Comparison of ENCODE assay signal across 8 mouse cellular contexts in genomic region chr14:30974204-30974603, GRCm38 (mm10). TPM values are rescaled to one million over a fixed set of nuclear protein-coding genes. Genes with fewer than 3 reads are reported as not detected.
A peak's percentile ranks its signal among the peaks of the same experiment; 100 is the strongest.
DNase-seq lines count a peak whose midpoint lies in the region; ATAC-seq and TF ChIP-seq lines count a peak whose summit lies in the region.

No protein-coding gene starts in this region.

- no peak overlapping the region for H3K4me2 ChIP-seq in heart, embryonic 12.5 days
- H3K4me2 ChIP-seq in heart, embryonic 16.5 days (ENCODE audit: low read depth, low read length), result no peak overlapping the region
- H3K4me2 ChIP-seq in myocyte (ENCODE audit: low read depth), result peak overlapping the region; percentile 55

- H3K27me3 ChIP-seq in heart, embryonic 12.5 days (replicated peaks), result no peaks in the 10 kb centered on the region
- H3K27me3 ChIP-seq in heart, embryonic 16.5 days (ENCODE audit: control insufficient read depth, insufficient read depth, low read length), result no peaks in the 10 kb centered on the region
- no peaks in the 10 kb centered on the region for H3K27me3 ChIP-seq in myocyte (ENCODE audit: control insufficient read depth, insufficient read depth, insufficient read length)

- H3K9ac ChIP-seq in heart, embryonic 12.5 days, result no peak overlapping the region
- no peak overlapping the region for H3K9ac ChIP-seq in heart, embryonic 16.5 days (ENCODE audit: low read length)

- no peaks in the 10 kb centered on the region for H3K79me2 ChIP-seq in myocyte (ENCODE audit: control insufficient read depth, insufficient read depth)

- H3K36me3 ChIP-seq in heart, embryonic 12.5 days, result peaks cover 15% of the 10 kb centered on the region
- H3K36me3 ChIP-seq in heart, embryonic 16.5 days (ENCODE audit: control insufficient read depth, insufficient read depth), result peaks cover 4% of the 10 kb centered on the region; the same call in 1 of the 2 replicates
- no peaks in the 10 kb centered on the region for H3K36me3 ChIP-seq in myocyte (ENCODE audit: control insufficient read depth, insufficient read depth)

- H3K9me3 ChIP-seq in heart, embryonic 12.5 days (replicated peaks), result no peaks in the 10 kb centered on the region
- H3K9me3 ChIP-seq in heart, embryonic 16.5 days (replicated peaks; ENCODE audit: control insufficient read depth, low read length), result no peaks in the 10 kb centered on the region

- H3K4me1 ChIP-seq in heart, embryonic 12.5 days (replicated peaks), result no peaks in the 10 kb centered on the region
- H3K4me1 ChIP-seq in heart, embryonic 16.5 days (ENCODE audit: control insufficient read depth, insufficient read depth, low read length), result no peaks in the 10 kb centered on the region

- no peak overlapping the region for H3K4me3 ChIP-seq in heart, embryonic 12.5 days
- H3K4me3 ChIP-seq in heart, embryonic 16.5 days (ENCODE audit: low read length), result no peak overlapping the region
- no peak overlapping the region for H3K4me3 ChIP-seq in myocyte

- 69% methylated on average over 6 of the region's 6 CpGs for WGBS in heart, embryonic 12.5 days
- 48% methylated on average over 6 of the region's 6 CpGs for WGBS in heart, embryonic 16.5 days

- peak; percentile 7 to 28 for DNase-seq in heart, adult 9 months (ENCODE audit: low spot score in 2 of 2)
- DNase-seq in adrenal gland, postnatal 25 days, result peak; percentile 16
- DNase-seq in layer of hippocampus, adult 9-11 months, result peak; percentile 84
- DNase-seq in T-cell, adult 2 months (ENCODE audit: low spot score), result no peak
- no peak for DNase-seq in cerebellum, adult 11 months

- ATAC-seq in heart, embryonic 12.5 days (ENCODE audit: insufficient number of reproducible peaks, low FRiP score), result no peak
- peak; percentile 49; the same call in 1 of the 2 replicates for ATAC-seq in heart, embryonic 16.5 days (replicated peaks; ENCODE audit: extremely low read depth, insufficient read depth, low FRiP score)

- no peak for TF ChIP-seq POLR2A in myocyte (IDR thresholded peaks at IDR 0.05; ENCODE audit: insufficient read length, low read depth)

- no peak overlapping the region for H3ac ChIP-seq in myocyte (ENCODE audit: control insufficient read depth, insufficient read length)

- H3K27ac ChIP-seq in heart, embryonic 12.5 days (ENCODE audit: poor library complexity, severe bottlenecking), result no peak overlapping the region
- no peak overlapping the region for H3K27ac ChIP-seq in heart, embryonic 16.5 days (ENCODE audit: low read length)

TF ChIP-seq in myocyte, 11 proteins besides CTCF, POLR2A, EP300 and RAD21:
- no peak for TF ChIP-seq SRF (IDR thresholded peaks at IDR 0.05; ENCODE audit: control insufficient read depth, insufficient read length, low read depth)
- TF ChIP-seq MAX (IDR thresholded peaks at IDR 0.05; ENCODE audit: low read depth), result no peak
- TF ChIP-seq MYOG (IDR thresholded peaks at IDR 0.05; ENCODE audit: control insufficient read depth in 1 of 3, insufficient read depth in 1 of 3, insufficient read length in 2 of 3, low read depth in 2 of 3), result no peak
- TF ChIP-seq TCF3 (IDR thresholded peaks at IDR 0.05; ENCODE audit: insufficient read length, low read depth), result no peak
- no peak for TF ChIP-seq TCF12 (IDR thresholded peaks at IDR 0.05; ENCODE audit: insufficient read depth, poor library complexity, severe bottlenecking)
- no peak for TF ChIP-seq E2F4 (IDR thresholded peaks at IDR 0.05; ENCODE audit: insufficient read depth)
- no peak for TF ChIP-seq MYOD1 (IDR thresholded peaks at IDR 0.05; ENCODE audit: control insufficient read depth in 1 of 3, insufficient read length in 2 of 3, low read depth in 2 of 3)
TF ChIP-seq in myocyte: peak in this region for 0.

RNA-seq across cellular contexts. Expression of gene Nek4, which starts 23.0 kb away (rescaled TPM):
- 5.1 and 7.4 TPM in 2 replicates for polyA plus RNA-seq in heart, embryonic 12.5 days (2016; fragmentation: Nextera tagmentation; extraction: Ambion mirVana)
- 14.3 and 14.8 TPM in 2 replicates for total RNA-seq in adrenal gland, postnatal 25 days (2021)
- 5.6 and 7.2 TPM in 2 replicates for polyA plus RNA-seq in heart, embryonic 16.5 days (2015; fragmentation: Nextera tagmentation; extraction: Ambion mirVana)
- polyA plus RNA-seq in myocyte (2012; fragmentation: generic; extraction: Trizol), result 2.8 TPM

RNA-seq across cellular contexts. Expression of gene Glt8d1, which starts 27.0 kb away (rescaled TPM):
- 55.8 and 57.1 TPM in 2 replicates for polyA plus RNA-seq in heart, embryonic 12.5 days (2016; fragmentation: Nextera tagmentation; extraction: Ambion mirVana)
- total RNA-seq in adrenal gland, postnatal 25 days (2021), result 42.0 and 56.9 TPM in 2 replicates
- 43.7 and 45.2 TPM in 2 replicates for polyA plus RNA-seq in heart, embryonic 16.5 days (2015; fragmentation: Nextera tagmentation; extraction: Ambion mirVana)
- polyA plus RNA-seq in myocyte (2012; fragmentation: generic; extraction: Trizol), result 23.1 TPM

RNA-seq across cellular contexts. Expression of gene Spcs1, which starts 27.3 kb away (rescaled TPM):
- 368 and 374 TPM in 2 replicates for polyA plus RNA-seq in heart, embryonic 12.5 days (2016; fragmentation: Nextera tagmentation; extraction: Ambion mirVana)
- 250 and 265 TPM in 2 replicates for total RNA-seq in adrenal gland, postnatal 25 days (2021)
- 337 and 339 TPM in 2 replicates for polyA plus RNA-seq in heart, embryonic 16.5 days (2015; fragmentation: Nextera tagmentation; extraction: Ambion mirVana)
- 332 TPM for polyA plus RNA-seq in myocyte (2012; fragmentation: generic; extraction: Trizol)

RNA-seq across cellular contexts. Expression of gene Itih1, which starts 31.1 kb away (rescaled TPM):
- 0.10 TPM in 1 of 2 replicates, not detected in the other for polyA plus RNA-seq in heart, embryonic 12.5 days (2016; fragmentation: Nextera tagmentation; extraction: Ambion mirVana)
- 7.6 TPM in 1 of 2 replicates, not detected in the other for total RNA-seq in adrenal gland, postnatal 25 days (2021)
- 0.05 and 0.10 TPM in 2 replicates for polyA plus RNA-seq in heart, embryonic 16.5 days (2015; fragmentation: Nextera tagmentation; extraction: Ambion mirVana)
- 0.02 TPM for polyA plus RNA-seq in myocyte (2012; fragmentation: generic; extraction: Trizol)

RNA-seq across cellular contexts. Expression of gene Pbrm1, which starts 44.7 kb away (rescaled TPM):
- 124 and 134 TPM in 2 replicates for polyA plus RNA-seq in heart, embryonic 12.5 days (2016; fragmentation: Nextera tagmentation; extraction: Ambion mirVana)
- 49.9 and 66.0 TPM in 2 replicates for total RNA-seq in adrenal gland, postnatal 25 days (2021)
- 97.9 and 98.3 TPM in 2 replicates for polyA plus RNA-seq in heart, embryonic 16.5 days (2015; fragmentation: Nextera tagmentation; extraction: Ambion mirVana)
- polyA plus RNA-seq in myocyte (2012; fragmentation: generic; extraction: Trizol), result 14.1 TPM

Comparison
In these comparisons a context has a peak if more than half of its experiments do, and no peak if none do; other contexts are left out.
1. DNase-seq: peak in heart, adult 9 months (2 of 2), adrenal gland, postnatal 25 days (single experiment) and layer of hippocampus, adult 9-11 months (single experiment); none in T-cell, adult 2 months (single experiment) and cerebellum, adult 11 months (single experiment).